Mouse (Mus musculus) lung, postnatal 0 days (tissue): ENCODE data around the gene Cmbl.

Source experiments
- CTCF ChIP-seq: IDR thresholded peaks from 2 replicates; pipeline ENCODE4 v1.5.1; 2016; ENCODE audit warnings: antibody characterized with exemption, mild to moderate bottlenecking
- EP300 ChIP-seq: IDR thresholded peaks from 2 replicates; pipeline ENCODE4 v1.6.1; 2016; ENCODE audit warnings: antibody characterized with exemption, mild to moderate bottlenecking, control low read depth

- TF ChIP-seq EP300, result no peak
- no peak for TF ChIP-seq CTCF
These were observed 1.3 kb upstream of the Cmbl start for GRCm38 (mm10) chr15:31563577-31564546.
